Mouse (Mus musculus) erythroblast, embryonic 14.5 days (primary cell): ENCODE results near the gene Hk1.

Experiments used
- GATA1 ChIP-seq: IDR thresholded peaks from 2 replicates; pipeline ENCODE4 v1.6.1; 2012; ENCODE audit warnings: low read length, inconsistent platforms, mixed read lengths
- TAL1 ChIP-seq: IDR thresholded peaks from 3 replicates; pipeline ENCODE4 v1.6.1; 2012; ENCODE audit warnings: low read length, inconsistent platforms, mixed read lengths

DNA sequence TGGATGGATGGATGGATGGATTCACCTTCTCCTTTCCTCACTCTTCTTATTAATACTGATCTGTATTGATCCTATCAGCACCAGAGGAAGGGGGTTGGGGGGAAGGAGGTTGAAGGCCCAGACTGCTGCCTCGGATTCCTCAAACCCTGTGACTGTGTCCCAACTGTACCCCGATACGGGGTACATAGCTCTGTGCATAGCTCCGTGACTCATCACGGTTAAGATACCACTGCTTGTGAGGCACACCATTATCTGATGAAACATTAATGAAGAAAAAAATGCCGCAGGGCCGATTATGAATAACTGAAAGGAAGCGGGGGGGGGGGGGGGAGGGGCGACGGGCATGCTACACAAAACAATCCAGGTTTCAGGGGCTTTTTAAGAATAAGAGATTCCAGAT lies 66.6 kb downstream of the Hk1 start:
- TF ChIP-seq TAL1 (no peak), GATA1 (no peak)
